Mouse (Mus musculus): ENCODE data around the gene Foxp4. TPM values are rescaled to one million over a fixed set of nuclear protein-coding genes. Genes with fewer than 3 reads are reported as not detected.

Foxp4 gene
- total and polyA plus RNA-seq, 3 experiments = 21.8 to 76.5 (median 25.3) TPM

DNA sequence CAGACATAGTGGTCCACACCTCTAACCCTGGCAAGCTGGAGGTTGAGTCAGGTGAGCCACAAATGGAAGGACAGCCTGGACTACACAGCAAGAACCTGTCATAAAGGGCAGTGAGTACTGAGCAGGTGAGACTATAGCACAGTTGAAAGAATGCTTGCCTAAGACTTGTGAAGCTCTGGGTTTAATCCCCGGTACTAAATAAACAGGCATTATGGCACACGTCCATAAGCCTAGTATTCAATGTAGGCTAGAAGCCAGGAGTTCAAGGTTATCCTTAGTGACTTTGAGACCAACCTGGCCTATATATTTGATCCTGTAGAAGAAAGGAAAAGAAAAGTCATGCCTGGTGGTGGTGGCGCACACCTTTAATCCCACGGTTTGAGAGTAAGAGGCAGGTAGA, 12.1 kb upstream of the Foxp4 start:
- DNase-seq = no peak

DNA sequence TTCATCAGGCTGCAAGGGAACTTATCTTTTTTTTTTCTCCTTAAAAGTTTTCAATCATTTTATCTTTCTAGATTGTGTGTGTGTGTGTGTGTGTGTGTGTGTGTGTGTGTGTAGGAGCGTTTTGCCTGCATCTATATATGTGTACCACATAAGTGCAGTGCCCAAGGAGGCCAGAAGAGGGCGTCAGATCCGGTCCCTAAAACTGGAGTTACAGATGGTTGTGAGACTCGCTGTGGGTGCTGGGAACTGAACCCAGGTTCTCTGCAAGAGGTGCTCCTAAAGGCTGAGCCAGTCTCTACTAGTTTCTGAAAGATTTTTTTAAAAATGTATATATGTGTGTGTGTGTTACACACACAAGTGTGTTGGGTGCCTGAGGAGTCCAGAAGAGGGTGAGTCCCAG, 5.0 kb upstream of the Foxp4 start:
- DNase-seq = no peak

DNA sequence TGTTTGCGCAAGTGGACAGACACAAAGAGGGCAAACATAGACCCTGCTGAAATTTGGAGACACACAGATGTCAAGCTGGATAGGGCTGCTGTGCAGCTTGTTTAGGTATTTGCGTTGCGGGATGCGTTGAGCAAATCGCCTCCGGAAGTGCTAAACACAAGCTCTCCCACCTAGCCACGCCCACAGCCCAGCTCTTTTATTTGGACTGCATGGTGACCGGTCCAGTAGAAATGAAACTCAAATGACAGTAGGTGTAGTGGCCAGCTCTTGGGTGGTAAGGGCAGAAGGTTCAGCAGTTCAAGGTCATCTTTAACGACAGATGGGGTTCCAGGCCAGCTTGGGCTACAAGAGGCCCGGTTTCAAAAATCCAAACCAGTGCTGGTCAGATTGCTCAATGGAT, 1.5 kb upstream of the Foxp4 start:
- no peak for DNase-seq

DNA sequence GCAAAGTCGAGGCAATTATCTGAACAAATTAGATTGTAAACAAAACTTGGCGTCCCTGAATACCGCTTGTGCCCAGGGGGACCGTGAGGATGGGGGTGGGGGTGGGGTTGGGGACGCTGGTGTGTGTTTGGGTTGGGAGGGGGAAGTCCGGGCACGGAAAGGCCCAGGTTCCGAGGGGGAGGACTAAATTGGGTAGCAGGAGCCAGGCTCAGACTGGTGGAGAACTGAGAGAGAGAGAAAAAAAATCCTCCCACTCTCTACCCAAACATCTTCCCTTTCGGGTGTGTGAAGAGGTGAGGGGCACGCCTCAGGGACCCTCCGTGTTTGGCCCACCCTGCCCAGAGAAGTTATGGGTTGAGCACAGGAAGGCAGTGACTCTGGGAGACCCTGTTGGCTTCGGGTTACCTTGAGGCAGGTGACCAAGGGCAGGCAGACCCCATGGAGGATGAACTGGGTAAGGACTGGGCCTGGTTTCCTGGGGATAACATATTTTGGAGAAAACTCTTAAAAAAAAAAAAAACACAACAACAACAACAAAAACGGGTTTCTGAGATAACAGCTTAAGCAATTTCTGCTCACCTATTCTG, 988 bp upstream of the Foxp4 start:
- no peak for DNase-seq

DNA sequence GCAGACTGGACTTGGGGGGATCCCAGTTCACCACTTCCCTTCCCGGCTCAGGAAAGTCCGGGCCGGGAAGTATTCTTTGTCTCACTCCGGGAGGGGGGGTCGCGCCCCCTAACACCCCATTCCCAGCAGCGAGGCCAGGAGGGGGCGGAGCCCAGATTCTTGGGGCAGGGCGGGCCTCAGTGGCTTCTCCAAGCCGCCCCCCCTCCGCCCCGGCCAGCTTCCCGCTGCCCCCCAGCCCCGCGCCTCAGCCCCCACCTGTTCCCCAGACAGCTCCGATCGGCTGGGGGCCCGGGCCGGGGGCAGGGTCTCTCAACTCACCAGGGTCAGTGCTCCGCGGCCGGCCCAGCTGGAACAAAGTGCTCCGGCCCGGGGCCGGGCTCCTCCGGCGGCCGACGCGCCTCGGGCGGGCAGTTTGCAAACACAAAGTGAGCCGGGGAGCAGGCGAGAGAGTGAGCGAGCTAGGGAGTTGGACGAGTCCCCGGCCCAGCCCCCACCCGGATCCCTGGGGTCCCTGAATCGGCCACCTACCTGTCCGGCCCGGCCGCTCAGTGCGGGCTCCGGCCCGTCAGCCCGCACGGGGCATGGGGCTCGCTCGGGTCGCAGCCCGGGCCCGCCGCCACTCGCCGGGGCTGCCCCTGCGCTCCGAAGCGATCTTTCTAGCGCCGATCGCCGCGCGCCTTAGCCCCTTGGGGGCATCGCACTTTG, 615 bp downstream of the Foxp4 start:
- peak; percentile 80 for DNase-seq

DNA sequence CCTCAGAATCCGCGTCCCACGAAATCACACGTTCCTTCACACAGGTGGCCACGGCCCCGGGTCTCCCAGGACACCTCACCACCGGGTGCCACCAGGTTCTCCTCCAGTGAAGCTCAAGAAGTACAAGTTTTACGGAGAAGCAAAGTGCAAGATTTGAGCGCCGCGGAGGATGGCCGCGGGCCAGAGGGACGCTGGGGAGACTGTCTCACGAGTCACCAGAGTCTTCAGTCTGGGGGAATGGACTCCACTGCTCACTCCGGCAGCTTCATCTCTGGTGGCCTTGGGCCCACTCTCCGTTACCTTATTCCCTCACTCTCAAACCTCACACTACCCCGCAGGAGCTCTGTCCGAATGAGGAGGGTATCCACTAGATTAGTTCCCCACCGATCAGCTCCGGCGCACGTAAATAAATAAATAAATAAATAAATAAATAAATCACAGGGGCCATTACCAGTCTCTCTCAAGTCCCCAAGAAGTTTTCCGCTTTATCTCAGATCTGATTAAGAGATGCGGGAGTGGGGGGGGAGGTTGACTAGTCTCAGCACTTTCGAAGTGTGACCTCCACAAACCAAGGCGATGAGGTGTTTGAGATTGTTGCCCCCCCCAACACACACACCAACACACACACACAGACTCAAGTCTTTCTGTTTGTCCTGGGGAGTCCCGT, 1.3 kb downstream of the Foxp4 start:
- peak; percentile 66 for DNase-seq

DNA sequence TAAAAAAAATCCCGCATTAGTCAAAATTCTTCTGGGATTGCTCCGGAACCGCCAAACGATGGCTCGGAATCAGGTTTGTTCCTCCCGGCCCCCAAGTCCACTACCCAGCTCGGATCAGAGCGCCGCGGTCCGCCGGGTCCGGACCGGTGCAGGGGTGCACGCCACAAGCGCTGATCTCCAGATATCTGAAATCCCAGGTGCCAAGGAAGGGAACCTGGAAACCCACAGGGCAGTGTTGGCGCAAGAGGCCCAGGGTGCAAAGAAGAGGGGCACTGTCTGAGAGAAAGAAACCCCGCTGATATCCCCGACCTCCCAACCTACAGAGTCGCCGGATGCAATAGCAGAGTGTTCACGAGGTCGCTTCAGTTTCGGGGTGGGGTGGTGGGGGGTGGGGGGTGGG, 1.9 kb downstream of the Foxp4 start:
- DNase-seq = peak; percentile 12

DNA sequence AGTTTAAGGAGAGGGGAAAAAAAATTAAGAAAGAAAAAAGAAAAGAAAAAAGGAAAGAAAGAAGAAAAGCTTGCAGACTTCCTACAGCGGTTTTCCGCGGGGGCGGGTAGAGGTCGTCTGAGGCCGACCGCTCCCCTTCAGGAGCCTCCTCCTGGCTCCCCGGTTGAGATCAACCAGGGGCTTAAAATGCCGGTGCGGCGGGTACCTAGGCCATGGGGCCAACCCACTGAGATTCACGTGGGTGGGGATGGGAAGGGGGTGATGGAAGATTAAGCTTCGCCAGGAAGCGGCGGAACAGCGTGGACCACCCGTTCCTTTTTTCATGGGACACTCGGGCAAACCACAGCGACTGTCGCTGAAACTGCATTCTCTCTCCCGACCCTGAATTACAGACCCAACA, 2.3 kb downstream of the Foxp4 start:
- DNase-seq = no peak

DNA sequence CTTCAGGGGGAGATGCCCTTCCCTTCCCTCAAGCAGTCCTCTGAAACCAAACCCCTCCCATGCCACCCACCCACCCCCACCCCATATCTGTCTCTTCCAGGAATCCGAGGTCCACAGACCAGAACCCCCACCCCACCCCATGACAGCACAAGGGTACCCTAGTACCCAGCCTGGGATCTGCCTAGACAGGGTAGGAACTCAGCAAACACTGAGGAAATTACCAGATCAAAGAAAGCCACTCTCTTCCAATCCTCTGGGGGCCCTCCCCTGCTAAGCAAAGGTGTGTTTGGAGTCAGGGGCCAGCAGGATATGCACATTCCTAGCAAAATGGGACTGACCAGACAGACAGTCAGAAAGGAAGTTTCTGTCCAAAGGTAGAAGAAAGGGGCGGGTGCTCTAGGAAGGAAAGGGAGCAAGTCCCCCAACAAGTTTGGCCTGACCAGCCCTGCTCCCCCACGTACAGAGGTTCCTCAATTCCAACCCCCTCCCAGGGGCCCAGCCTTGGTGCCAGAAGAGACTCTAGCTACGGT, 3.2 kb downstream of the Foxp4 start:
- DNase-seq = no peak

DNA sequence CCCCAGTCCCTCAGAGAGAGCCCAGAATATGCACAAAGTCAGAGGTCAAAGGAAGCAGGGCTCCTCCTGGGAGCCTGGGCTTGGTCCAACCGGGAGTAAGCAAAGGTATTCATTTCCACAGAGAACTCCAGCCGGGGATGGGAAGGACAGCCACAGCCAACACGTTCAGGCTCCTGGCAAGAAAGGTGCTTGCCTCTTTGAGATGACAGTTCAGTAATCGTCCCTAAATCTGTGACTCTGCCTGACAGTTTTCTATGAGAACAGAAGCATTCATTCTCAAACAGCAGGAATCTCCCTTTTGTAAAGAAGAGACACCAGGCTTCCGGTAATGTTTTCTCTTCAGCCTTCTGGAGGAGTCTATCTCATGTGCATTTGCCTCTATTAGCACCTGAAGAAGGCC, 4.6 kb downstream of the Foxp4 start:
- DNase-seq = no peak

DNA sequence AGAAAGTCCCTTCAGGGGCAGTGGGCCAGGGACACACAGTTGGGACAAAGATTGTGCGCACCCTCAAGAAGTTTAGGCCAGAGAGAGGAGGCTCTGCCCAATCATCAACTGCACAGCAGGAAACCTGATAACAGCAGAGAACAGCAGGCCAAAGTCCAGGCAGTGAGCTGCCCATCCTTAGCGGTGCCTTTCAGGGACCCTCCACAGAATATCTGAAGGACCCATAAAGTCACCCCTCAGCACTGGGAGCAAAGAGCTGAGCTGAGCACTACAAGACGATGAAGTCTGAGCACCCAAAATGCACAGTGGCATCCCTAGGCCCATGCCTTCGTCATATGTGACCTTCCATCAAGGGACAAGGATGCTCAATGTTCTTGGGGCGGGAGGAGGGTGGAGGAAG, 6.5 kb downstream of the Foxp4 start:
- DNase-seq = no peak

DNA sequence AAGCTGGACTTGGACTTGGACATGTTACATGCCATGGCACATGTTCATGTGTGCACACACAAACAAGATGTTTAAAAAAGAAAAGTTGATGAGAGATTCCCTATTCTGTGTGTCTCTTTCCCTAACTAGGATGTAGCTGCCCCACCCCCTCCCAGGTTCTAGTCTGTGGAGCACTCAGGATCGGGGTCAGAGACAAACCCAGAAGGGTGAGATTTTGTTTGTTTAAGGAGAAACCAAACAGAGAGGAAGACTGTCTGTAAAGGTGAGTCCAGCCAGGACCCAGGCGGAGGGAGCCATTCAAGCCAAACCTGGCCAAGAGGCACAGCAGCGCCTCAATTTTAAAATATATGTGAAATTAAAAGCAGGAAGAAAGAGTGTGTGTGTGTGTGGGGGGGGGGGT, 7.2 kb downstream of the Foxp4 start:
- no peak for DNase-seq

DNA sequence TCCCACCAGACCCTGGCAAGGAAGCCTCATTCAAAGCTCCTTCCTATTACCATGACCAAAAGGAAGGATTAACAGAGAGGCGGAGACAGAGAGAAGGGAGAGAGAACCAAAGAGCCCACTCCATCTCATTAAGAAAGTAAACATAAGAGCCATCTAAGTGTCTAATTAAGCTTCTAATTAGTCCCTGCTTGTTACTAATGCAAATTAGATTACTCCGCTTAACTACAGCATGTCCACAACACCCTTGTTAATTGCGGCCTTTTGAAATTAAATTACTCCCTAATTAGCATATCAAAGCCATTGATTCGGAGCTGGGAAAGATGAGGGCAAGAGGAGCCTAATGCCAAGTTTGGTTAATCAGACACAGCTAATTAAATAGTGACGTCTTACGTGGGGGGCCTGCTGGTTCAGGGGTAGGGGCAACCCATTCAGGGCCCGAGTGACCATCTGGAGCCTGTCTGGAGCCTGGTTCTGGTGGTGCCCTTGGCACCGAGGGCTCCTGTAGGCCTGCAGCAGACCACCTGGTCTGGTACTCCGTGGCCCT, 9.7 kb downstream of the Foxp4 start:
- DNase-seq = no peak

DNA sequence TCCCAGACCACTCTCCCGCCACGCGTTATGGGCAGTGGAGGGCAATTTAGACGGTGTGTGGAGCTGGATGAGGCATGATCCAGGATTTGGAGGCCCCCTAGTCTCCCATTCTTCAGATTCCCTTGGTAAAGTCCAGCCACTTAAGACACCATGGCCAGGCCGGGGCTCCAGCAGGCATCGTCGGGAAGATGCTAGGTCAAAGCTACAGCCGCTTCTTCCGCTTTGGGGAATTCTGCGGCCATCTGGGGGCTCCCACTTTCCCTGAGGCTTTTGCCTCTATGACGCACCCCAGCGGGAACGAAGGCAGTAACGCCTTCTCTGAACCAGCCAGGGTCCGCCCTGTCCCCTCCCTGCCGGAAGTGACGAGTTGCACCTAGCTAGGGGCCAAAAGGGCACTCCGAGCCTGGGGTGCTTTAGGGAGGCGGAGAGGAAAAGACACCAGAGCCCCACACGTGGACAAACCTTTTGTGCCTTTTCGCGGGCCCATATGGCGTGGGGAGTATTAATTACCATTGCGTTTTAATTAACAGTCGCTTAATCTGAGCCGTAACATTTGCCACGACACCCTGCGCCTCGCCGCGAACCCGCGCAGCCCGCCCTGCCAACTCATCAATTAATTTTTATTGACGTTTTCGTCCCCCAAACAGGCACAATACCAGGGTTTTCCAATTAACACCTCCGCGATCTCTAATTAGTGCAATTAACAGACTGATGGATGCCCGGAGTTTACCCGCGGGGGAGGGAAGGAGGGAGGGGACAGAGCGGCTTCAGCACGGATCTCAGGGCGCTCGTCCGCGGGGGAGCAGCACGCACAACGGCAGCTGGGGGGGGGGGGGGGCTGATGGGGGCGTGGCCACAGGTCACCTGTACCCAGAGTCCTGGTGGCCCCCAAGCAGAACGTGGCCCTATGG, 15.1 kb downstream of the Foxp4 start:
- peak; percentile 81 for DNase-seq

DNA sequence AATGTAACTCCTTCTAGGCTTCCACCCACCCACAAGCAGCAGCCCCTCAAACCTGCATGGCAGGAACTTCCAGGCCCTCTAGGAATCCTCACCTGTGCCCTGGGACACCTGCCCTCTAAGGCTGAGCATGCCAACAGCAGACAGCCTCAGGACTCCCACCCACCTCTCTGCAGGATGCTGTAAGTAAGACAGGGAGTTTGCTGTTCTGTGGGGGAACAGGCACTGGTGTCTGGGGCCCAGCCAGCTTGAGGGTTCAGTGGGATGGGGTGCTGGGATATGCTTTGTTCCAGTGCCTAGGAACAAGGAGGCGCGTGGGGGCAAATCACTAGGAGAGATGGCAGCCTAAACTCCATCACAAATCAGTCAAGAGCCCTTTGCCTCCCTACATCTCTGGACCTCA, 16.4 kb downstream of the Foxp4 start:
- DNase-seq = no peak

DNA sequence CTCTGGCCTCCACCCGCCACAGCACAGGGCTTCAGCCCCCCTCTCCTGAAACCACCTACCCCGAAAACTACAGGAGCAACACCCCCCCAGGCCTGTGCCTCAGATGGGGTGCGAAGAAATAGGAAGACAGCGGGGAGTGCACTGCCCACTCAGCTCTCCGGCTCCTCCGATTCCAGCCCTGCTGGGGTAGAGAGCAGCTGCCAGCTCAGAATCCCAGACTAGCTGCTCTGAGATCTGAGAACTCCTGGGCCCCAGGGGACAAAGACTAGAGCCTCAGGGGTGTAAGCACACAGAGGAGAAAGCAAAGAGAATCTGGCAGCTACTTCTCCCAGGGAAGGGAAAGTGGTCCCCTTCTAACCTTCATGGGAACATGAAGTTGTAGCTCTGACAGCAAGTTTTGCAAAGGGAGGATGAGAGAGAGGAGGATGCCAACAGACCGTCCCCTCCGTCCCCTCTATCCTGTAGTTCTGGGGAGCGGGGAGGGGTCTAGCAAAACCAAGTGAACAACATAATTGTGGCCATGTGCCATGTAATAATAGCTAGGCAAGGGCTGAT, 17.0 kb downstream of the Foxp4 start:
- DNase-seq = no peak

DNA sequence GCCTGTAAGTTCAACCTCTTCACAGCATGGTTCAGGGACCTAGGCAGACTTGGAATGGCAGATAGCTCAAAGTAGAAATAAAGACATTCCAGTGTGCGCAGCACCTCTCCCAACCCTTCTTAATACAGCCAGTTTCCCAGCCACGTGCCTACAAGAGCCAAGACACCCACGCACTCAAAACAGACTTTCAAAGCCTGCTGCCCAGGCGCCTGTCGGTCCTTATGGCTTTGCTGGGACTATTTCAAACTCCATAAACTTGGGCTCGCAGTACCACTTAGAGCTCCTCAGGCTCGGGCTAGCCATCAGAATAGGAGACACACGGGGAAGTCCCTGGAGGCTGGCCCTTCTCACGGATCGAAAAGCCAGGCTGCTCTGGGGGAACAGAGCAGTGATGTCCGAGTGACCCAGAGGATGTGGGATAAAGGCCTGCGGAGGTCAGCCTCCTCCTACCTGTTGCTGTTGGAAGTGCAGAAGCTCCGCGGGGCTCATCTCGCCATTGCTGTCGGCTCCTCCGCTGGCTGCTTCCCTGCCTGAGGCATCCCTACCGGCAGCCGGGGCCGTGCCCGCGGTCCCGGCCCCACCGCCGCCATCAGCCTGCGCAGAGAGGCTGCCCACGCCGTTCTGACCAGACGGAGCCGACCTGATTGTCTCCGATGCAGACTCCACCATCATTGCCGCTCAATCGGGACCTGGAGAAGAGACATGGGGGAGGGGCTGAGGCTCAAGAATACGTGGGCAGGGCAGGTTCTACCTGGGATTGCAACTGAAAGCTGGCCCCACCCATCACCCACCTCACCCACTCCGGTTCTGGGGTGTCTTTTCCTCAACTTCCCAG, 20.4 kb downstream of the Foxp4 start:
- DNase-seq = no peak

DNA sequence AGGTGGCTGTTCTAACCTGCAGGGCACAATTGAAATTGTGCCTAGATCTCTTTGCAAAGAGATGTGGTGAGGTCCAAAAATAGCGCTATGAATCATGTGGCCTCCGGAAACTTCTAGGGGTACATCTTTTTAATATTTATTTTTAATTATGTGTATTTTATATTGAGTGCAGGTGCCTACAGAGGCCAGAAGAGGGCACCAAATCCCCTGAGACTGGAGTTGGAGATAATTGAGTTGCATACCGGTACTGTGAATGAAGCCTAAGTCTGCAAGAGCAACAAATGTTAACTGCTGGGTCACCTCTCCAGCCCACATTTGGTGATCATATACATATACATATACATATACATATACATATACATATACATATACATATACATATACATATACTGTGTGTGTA, 22.7 kb downstream of the Foxp4 start:
- peak; percentile 13 for DNase-seq

DNA sequence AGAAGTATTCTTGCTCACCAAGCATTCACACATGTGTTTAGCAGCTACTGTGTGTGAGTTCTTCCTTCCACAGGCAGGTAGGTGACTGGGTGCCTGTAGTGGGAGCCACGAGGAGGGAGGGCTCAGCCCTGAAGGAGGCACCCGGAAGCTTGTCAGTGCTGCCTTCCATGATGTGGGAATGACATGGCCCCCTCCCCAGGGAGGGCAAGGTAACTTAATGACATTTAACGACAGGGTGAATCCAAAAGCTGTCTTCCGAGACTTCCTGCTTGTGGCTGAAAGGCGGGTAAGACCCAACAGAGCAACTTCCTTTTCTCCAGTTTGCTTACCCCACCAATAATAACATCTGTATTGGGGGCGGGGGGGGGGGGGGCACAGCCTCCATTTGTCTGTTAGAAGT, 23.7 kb downstream of the Foxp4 start:
- DNase-seq = no peak

DNA sequence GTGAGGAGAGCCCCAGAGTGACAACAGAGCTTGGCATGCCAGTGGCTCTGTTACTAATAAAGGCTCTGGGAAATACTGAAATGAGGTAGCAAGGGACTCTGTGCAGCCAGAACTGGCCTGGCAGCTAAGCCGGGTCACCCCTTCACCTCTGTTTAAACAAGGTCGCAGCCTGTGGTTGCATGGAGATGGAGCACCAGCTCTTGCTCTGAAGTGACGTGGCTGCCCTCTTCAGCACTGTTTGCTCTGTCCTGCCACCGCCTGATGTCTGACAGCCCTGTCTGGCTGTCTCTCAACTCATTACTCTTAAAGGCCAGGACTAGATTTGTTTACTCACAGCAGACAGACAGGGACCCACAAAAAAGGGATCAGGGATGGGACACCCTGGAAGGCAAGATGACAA, 25.3 kb downstream of the Foxp4 start:
- no peak for DNase-seq
